Mouse (Mus musculus) C2C12 (cell line): ENCODE measurements at regions not wholly inside any gene's neighbourhood (a gene's known extent, or its start where the extent isn't known, plus 50 kb on each side); places are given as distances from the start of the nearest gene placed in this dataset.

Experiments
- H3K27me3 ChIP-seq: one replicate; pipeline ENCODE4 v1.6.1; 2011; ENCODE audit not compliant: control insufficient read depth, insufficient read depth, insufficient read length
- H3K36me3 ChIP-seq: one replicate; pipeline ENCODE4 v1.6.1; 2011; ENCODE audit not compliant: control insufficient read depth, insufficient read depth
- H3K4me3 ChIP-seq: one replicate; pipeline ENCODE4 v1.5.1; 2011; ENCODE audit warnings: mild to moderate bottlenecking, control low read depth; ENCODE audit not compliant: poor library complexity, insufficient read depth, severe bottlenecking
- H3K79me2 ChIP-seq: one replicate; pipeline ENCODE4 v1.6.1; 2011; ENCODE audit not compliant: control insufficient read depth, insufficient read depth
- H3K79me3 ChIP-seq: one replicate; pipeline ENCODE4 v1.6.1; 2011; ENCODE audit warnings: low read depth, control low read depth
- H3ac ChIP-seq: one replicate; pipeline ENCODE3; 2011; ENCODE audit warnings: low read depth; ENCODE audit not compliant: control insufficient read depth, insufficient read length
- CEBPB ChIP-seq: IDR thresholded peaks from one replicate; pipeline ENCODE4 v1.6.1; 2011; ENCODE audit warnings: low read depth, mild to moderate bottlenecking, control low read depth, moderate library complexity
- CTCF ChIP-seq: IDR thresholded peaks from one replicate; pipeline ENCODE4 v1.5.1; 2011; ENCODE audit not compliant: control insufficient read depth, insufficient read depth, insufficient read length
- FOSL1 ChIP-seq: IDR thresholded peaks from one replicate; pipeline ENCODE4 v1.8.0; 2011; ENCODE audit warnings: mild to moderate bottlenecking, low read length; ENCODE audit not compliant: poor library complexity, insufficient read depth, severe bottlenecking
- MAX ChIP-seq: IDR thresholded peaks from one replicate; pipeline ENCODE4 v1.6.1; 2011; ENCODE audit warnings: mild to moderate bottlenecking, control low read depth
- MYOD1 ChIP-seq: IDR thresholded peaks from one replicate; pipeline ENCODE4 v1.6.1; 2011; ENCODE audit warnings: low read depth; ENCODE audit not compliant: control insufficient read depth, insufficient read length
- MYOG ChIP-seq: IDR thresholded peaks from one replicate; pipeline ENCODE4 v1.6.1; 2011; ENCODE audit not compliant: control insufficient read depth, insufficient read length; ENCODE audit errors: extremely low read depth
- USF1 ChIP-seq: IDR thresholded peaks from one replicate; pipeline ENCODE4 v1.6.1; 2011; ENCODE audit warnings: low read depth, mild to moderate bottlenecking, control low read depth, moderate library complexity

DNA sequence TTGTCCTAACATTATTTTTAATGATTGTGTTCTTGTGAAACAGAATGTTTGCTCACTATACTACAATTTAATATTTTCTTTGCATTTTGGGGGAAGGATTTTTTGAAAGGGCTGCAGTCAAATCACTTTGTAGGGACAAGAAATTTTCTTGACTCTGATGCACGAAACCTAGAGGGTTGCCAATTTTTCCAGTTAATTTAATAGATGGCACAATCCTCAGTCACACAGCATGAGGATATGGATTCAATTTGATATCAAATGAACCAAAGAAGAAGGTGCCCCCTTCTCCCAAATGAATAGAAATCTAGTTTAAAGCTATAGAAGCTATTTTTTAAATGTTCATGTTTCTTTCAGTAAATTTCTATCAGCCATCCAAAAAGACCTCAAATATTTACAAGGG lies 544.3 kb upstream of the Rag2 start:
- no peaks in the 10 kb centered on the region for H3K79me3 ChIP-seq
- H3K27me3 ChIP-seq, result no peaks in the 10 kb centered on the region
- TF ChIP-seq USF1 (no peak), MYOD1 (no peak), CEBPB (no peak), FOSL1 (no peak), CTCF (no peak), MYOG (no peak), MAX (no peak)

GRCm38 (mm10) chr2:101083813-101084212 lies 540.7 kb upstream of the Rag2 start:
- Histone ChIP-seq H3K36me3 (no peaks in the 10 kb centered on the region), H3K27me3 (no peaks in the 10 kb centered on the region), H3K79me3 (no peaks in the 10 kb centered on the region), H3K4me3 (no peak overlapping the region), H3K79me2 (no peaks in the 10 kb centered on the region), H3ac (no peak overlapping the region)
- TF ChIP-seq CEBPB (no peak), USF1 (no peak), CTCF (no peak), MYOD1 (no peak), MAX (peak; percentile 9), FOSL1 (peak; percentile 99), MYOG (no peak)

More for the DNA sequence above, 544.3 kb upstream of the Rag2 start:
- H3K4me3 ChIP-seq, result no peak overlapping the region
- no peak overlapping the region for H3ac ChIP-seq
- no peaks in the 10 kb centered on the region for H3K79me2 ChIP-seq
- H3K36me3 ChIP-seq, result no peaks in the 10 kb centered on the region

GRCm38 (mm10) chr2:101084648-101085047 lies 539.9 kb upstream of the Rag2 start:
- Histone ChIP-seq H3K36me3 (no peaks in the 10 kb centered on the region), H3K4me3 (no peak overlapping the region), H3K79me2 (no peaks in the 10 kb centered on the region), H3ac (no peak overlapping the region), H3K27me3 (no peaks in the 10 kb centered on the region), H3K79me3 (no peaks in the 10 kb centered on the region)
- TF ChIP-seq CEBPB (no peak), FOSL1 (peak; percentile 53), MAX (no peak)

DNA sequence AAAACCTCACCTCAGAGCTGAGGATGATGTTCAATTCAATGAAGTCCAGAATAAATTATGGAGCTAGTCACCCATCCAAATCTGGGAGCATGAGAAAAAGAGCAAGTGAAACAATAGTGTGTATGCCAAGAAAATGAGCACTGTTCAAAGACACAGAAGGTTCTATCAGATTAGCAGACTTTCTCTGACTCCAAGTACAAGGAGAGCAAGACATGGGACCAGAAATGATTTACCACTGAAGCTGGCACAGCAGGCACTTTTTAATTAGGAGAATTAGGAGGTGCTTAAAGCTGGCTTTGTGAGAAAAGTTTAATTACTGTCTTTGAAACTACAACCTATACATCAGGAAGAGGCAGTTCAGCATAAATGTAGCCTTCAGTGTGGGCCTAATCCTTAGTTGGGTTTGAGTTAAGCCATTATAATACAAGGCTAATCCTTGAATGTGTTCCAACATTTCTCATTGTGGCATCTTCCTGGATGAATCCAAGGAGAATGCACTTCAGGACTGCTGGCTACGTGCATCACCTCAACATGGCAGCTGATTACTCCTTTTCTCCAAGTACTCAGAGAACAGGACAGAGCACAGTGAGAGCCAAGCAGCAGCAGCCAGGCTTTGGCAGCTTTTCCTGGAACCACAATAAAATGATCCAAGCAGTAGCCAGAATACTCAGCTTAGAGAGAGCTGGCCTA lies 517.2 kb upstream of the Rag2 start:
- TF ChIP-seq MYOD1 (no peak), USF1 (no peak), CTCF (no peak), MAX (no peak), MYOG (no peak), FOSL1 (no peak), CEBPB (no peak)
- Histone ChIP-seq H3K4me3 (no peak overlapping the region), H3K36me3 (no peaks in the 10 kb centered on the region), H3K79me3 (no peaks in the 10 kb centered on the region), H3K27me3 (no peaks in the 10 kb centered on the region), H3K79me2 (no peaks in the 10 kb centered on the region), H3ac (no peak overlapping the region)

GRCm38 (mm10) chr2:101136867-101137266 lies 487.7 kb upstream of the Rag2 start:
- Histone ChIP-seq H3K36me3 (no peaks in the 10 kb centered on the region), H3K4me3 (no peak overlapping the region), H3K79me2 (no peaks in the 10 kb centered on the region), H3K27me3 (no peaks in the 10 kb centered on the region), H3ac (no peak overlapping the region), H3K79me3 (no peaks in the 10 kb centered on the region)
- TF ChIP-seq MYOG (no peak), MAX (no peak), CTCF (no peak), FOSL1 (no peak), MYOD1 (no peak), USF1 (no peak), CEBPB (no peak)

DNA sequence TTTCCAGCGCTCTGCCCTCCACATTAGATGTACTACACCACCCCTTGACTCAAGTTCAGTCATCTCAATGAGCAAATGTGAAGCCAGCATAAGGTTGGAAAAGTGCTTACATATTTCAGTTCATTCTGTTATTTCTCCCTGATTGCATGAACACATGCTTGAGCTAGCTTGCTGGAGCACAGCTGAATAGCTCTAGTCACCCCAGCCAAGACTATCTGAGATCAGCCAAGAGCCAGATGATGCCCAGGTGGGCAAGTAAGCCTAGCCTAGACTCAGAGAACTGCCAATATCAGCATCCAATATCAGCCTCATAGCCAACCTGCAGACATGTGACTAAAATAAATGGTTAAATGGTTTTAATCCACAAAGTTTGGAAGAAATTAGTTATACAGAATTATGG lies 484.6 kb upstream of the Rag2 start:
- no peak overlapping the region for H3ac ChIP-seq
- H3K79me3 ChIP-seq, result no peaks in the 10 kb centered on the region
- H3K79me2 ChIP-seq, result no peaks in the 10 kb centered on the region
- no peaks in the 10 kb centered on the region for H3K36me3 ChIP-seq
- TF ChIP-seq CEBPB, result no peak
- no peak for TF ChIP-seq FOSL1
- TF ChIP-seq MAX, result no peak
- TF ChIP-seq CTCF, result no peak
- TF ChIP-seq MYOD1, result no peak
- no peak for TF ChIP-seq USF1
- TF ChIP-seq MYOG, result no peak
- H3K4me3 ChIP-seq, result no peak overlapping the region
- H3K27me3 ChIP-seq, result no peaks in the 10 kb centered on the region
